Mouse (Mus musculus): ENCODE measurements around the gene Ank. TPM values are rescaled to one million over a fixed set of nuclear protein-coding genes. Genes with fewer than 3 reads are reported as not detected.

Gene Ank
- polyA plus RNA-seq (2014; fragmentation: Nextera tagmentation; extraction: Ambion mirVana) = 15.0 and 15.9 TPM in 2 replicates

- Histone ChIP-seq H3K27ac (replicated peaks; ENCODE audit: low read depth, low read length) (peak within 1 kb of the TSS; percentile 97), H3K36me3 (ENCODE audit: control insufficient read depth, insufficient read depth, low read length) (no peaks in the 10 kb centered on the region), H3K4me1 (ENCODE audit: control insufficient read depth, insufficient read depth, low read length) (peaks cover 21% of the 10 kb centered on the region), H3K9me3 (ENCODE audit: control insufficient read depth, low read length) (no peaks in the 10 kb centered on the region), H3K4me2 (ENCODE audit: low read length) (peak within 1 kb of the TSS; percentile 62), H3K9ac (replicated peaks; ENCODE audit: low read length) (peak within 1 kb of the TSS; percentile 97), H3K4me3 (replicated peaks; ENCODE audit: low read depth, low read length) (peak within 1 kb of the TSS; percentile 86), H3K27me3 (ENCODE audit: control insufficient read depth, insufficient read depth, low read length) (no peaks in the 10 kb centered on the region)
- DNase-seq = peak; percentile 94
- ATAC-seq (ENCODE audit: low FRiP score, low TSS enrichment) = peak; percentile 91
- under 1% methylated on average over 117 of the region's 120 CpGs for whole genome bisulfite sequencing
These were observed at the start of gene Ank for GRCm38 (mm10) chr15:27466131-27467080. Gene Ank (plus strand): TSS chr15:27466677.

GRCm38 (mm10) chr15:27418566-27419331 is 47.7 kb upstream of the Ank start:
- H3K4me3 ChIP-seq (replicated peaks; ENCODE audit: low read depth, low read length) = no peak overlapping the region
- ATAC-seq (ENCODE audit: low FRiP score, low TSS enrichment) = no peak
- WGBS = 91% methylated on average over 3 of the region's 3 CpGs
- no peak for DNase-seq
- H3K4me1 ChIP-seq (ENCODE audit: control insufficient read depth, insufficient read depth, low read length) = no peaks in the 10 kb centered on the region
- H3K36me3 ChIP-seq (ENCODE audit: control insufficient read depth, insufficient read depth, low read length) = no peaks in the 10 kb centered on the region
- H3K4me2 ChIP-seq (ENCODE audit: low read length) = no peak overlapping the region
- no peaks in the 10 kb centered on the region for H3K9me3 ChIP-seq (ENCODE audit: control insufficient read depth, low read length)
- H3K9ac ChIP-seq (replicated peaks; ENCODE audit: low read length) = no peak overlapping the region
- no peak overlapping the region for H3K27ac ChIP-seq (replicated peaks; ENCODE audit: low read depth, low read length)
- no peaks in the 10 kb centered on the region for H3K27me3 ChIP-seq (ENCODE audit: control insufficient read depth, insufficient read depth, low read length)

DNA sequence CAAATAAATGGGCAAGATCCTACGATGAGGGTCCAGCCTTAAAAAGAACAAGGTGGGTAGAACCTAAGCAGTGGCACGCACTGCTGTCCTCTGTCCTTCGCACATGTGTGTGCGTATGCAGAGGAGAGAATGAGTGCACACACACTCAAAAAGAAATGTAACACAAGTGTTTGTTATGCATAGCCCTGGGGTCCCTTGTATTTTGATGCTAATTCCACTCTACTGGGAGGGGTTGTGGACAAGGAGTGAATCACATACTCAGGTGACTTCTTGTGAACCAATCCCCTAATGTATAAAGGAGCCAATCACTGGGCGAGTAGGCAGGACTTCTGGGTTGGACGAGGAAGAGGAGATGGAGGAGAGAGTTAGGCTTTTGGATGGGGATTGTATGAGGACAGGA is 44.9 kb upstream of the Ank start:
- no peak overlapping the region for H3K4me2 ChIP-seq (ENCODE audit: low read length)
- H3K9ac ChIP-seq (replicated peaks; ENCODE audit: low read length) = no peak overlapping the region
- H3K27ac ChIP-seq (replicated peaks; ENCODE audit: low read depth, low read length) = no peak overlapping the region
- no peaks in the 10 kb centered on the region for H3K4me1 ChIP-seq (ENCODE audit: control insufficient read depth, insufficient read depth, low read length)
- no peaks in the 10 kb centered on the region for H3K36me3 ChIP-seq (ENCODE audit: control insufficient read depth, insufficient read depth, low read length)
- no peaks in the 10 kb centered on the region for H3K27me3 ChIP-seq (ENCODE audit: control insufficient read depth, insufficient read depth, low read length)
- ATAC-seq (ENCODE audit: low FRiP score, low TSS enrichment) = no peak
- WGBS = 87% methylated on average over 6 of the region's 6 CpGs
- DNase-seq = no peak
- H3K4me3 ChIP-seq (replicated peaks; ENCODE audit: low read depth, low read length) = no peak overlapping the region
- H3K9me3 ChIP-seq (ENCODE audit: control insufficient read depth, low read length) = no peaks in the 10 kb centered on the region

- H3K4me1 ChIP-seq (ENCODE audit: control insufficient read depth, insufficient read depth, low read length) = no peaks in the 10 kb centered on the region
- no peaks in the 10 kb centered on the region for H3K36me3 ChIP-seq (ENCODE audit: control insufficient read depth, insufficient read depth, low read length)
- no peaks in the 10 kb centered on the region for H3K27me3 ChIP-seq (ENCODE audit: control insufficient read depth, insufficient read depth, low read length)
- no peaks in the 10 kb centered on the region for H3K9me3 ChIP-seq (ENCODE audit: control insufficient read depth, low read length)
- H3K9ac ChIP-seq (replicated peaks; ENCODE audit: low read length) = no peak overlapping the region
- no peak for DNase-seq
- no peak overlapping the region for H3K4me2 ChIP-seq (ENCODE audit: low read length)
- no peak overlapping the region for H3K27ac ChIP-seq (replicated peaks; ENCODE audit: low read depth, low read length)
- WGBS = 80% methylated on average over 3 of the region's 3 CpGs
- H3K4me3 ChIP-seq (replicated peaks; ENCODE audit: low read depth, low read length) = no peak overlapping the region
- no peak for ATAC-seq (ENCODE audit: low FRiP score, low TSS enrichment)
These were observed 38.9 kb upstream of the Ank start for GRCm38 (mm10) chr15:27427581-27427980.

- no peak overlapping the region for H3K4me3 ChIP-seq (replicated peaks; ENCODE audit: low read depth, low read length)
- no peaks in the 10 kb centered on the region for H3K4me1 ChIP-seq (ENCODE audit: control insufficient read depth, insufficient read depth, low read length)
- ATAC-seq (ENCODE audit: low FRiP score, low TSS enrichment) (no peak), DNase-seq (no peak)
- H3K9ac ChIP-seq (replicated peaks; ENCODE audit: low read length) = no peak overlapping the region
- WGBS = 81% methylated on average over 1 of the region's 1 CpGs
- H3K27me3 ChIP-seq (ENCODE audit: control insufficient read depth, insufficient read depth, low read length) = no peaks in the 10 kb centered on the region
- no peak overlapping the region for H3K27ac ChIP-seq (replicated peaks; ENCODE audit: low read depth, low read length)
- H3K36me3 ChIP-seq (ENCODE audit: control insufficient read depth, insufficient read depth, low read length) = no peaks in the 10 kb centered on the region
- H3K9me3 ChIP-seq (ENCODE audit: control insufficient read depth, low read length) = no peaks in the 10 kb centered on the region
- no peak overlapping the region for H3K4me2 ChIP-seq (ENCODE audit: low read length)
These were observed 36.2 kb upstream of the Ank start for GRCm38 (mm10) chr15:27430241-27430640.

GRCm38 (mm10) chr15:27432851-27433615 is 33.4 kb upstream of the Ank start:
- H3K4me1 ChIP-seq (ENCODE audit: control insufficient read depth, insufficient read depth, low read length) = no peaks in the 10 kb centered on the region
- no peak overlapping the region for H3K9ac ChIP-seq (replicated peaks; ENCODE audit: low read length)
- H3K4me2 ChIP-seq (ENCODE audit: low read length) = no peak overlapping the region
- ATAC-seq (ENCODE audit: low FRiP score, low TSS enrichment) = no peak
- H3K36me3 ChIP-seq (ENCODE audit: control insufficient read depth, insufficient read depth, low read length) = no peaks in the 10 kb centered on the region
- H3K27me3 ChIP-seq (ENCODE audit: control insufficient read depth, insufficient read depth, low read length) = no peaks in the 10 kb centered on the region
- no peak overlapping the region for H3K27ac ChIP-seq (replicated peaks; ENCODE audit: low read depth, low read length)
- H3K4me3 ChIP-seq (replicated peaks; ENCODE audit: low read depth, low read length) = no peak overlapping the region
- no peak for DNase-seq
- H3K9me3 ChIP-seq (ENCODE audit: control insufficient read depth, low read length) = no peaks in the 10 kb centered on the region
- 80% methylated on average over 4 of the region's 4 CpGs for WGBS

DNA sequence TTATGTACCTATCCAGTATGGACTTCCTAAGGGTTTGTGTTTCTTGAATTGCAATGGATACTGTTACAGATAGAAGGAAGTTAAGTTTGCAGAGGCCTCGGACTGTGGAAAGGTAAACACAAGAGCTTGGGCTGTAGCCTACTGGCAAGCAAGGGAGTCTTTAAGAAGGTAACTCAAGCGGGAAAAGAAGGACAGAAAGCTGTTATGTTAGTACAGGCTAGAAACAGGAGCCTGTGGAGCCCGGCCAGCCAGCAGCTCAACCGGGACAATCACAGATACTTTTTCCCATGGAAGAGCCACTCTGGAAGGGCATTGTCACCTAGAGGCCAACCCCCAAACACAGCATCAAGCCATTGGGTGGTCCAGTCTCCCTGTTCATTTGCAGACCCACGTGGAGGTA is 31.1 kb upstream of the Ank start:
- Histone ChIP-seq H3K9me3 (ENCODE audit: control insufficient read depth, low read length) (no peaks in the 10 kb centered on the region), H3K4me1 (ENCODE audit: control insufficient read depth, insufficient read depth, low read length) (no peaks in the 10 kb centered on the region), H3K36me3 (ENCODE audit: control insufficient read depth, insufficient read depth, low read length) (no peaks in the 10 kb centered on the region), H3K4me2 (ENCODE audit: low read length) (no peak overlapping the region), H3K27me3 (ENCODE audit: control insufficient read depth, insufficient read depth, low read length) (no peaks in the 10 kb centered on the region), H3K27ac (replicated peaks; ENCODE audit: low read depth, low read length) (no peak overlapping the region), H3K9ac (replicated peaks; ENCODE audit: low read length) (no peak overlapping the region), H3K4me3 (replicated peaks; ENCODE audit: low read depth, low read length) (no peak overlapping the region)
- ATAC-seq (ENCODE audit: low FRiP score, low TSS enrichment) (no peak), DNase-seq (no peak)
- 90% methylated on average over 5 of the region's 5 CpGs for WGBS

GRCm38 (mm10) chr15:27436194-27436593 is 30.3 kb upstream of the Ank start:
- Histone ChIP-seq H3K4me1 (ENCODE audit: control insufficient read depth, insufficient read depth, low read length) (no peaks in the 10 kb centered on the region), H3K4me2 (ENCODE audit: low read length) (no peak overlapping the region), H3K4me3 (replicated peaks; ENCODE audit: low read depth, low read length) (no peak overlapping the region), H3K36me3 (ENCODE audit: control insufficient read depth, insufficient read depth, low read length) (no peaks in the 10 kb centered on the region), H3K27ac (replicated peaks; ENCODE audit: low read depth, low read length) (no peak overlapping the region), H3K9ac (replicated peaks; ENCODE audit: low read length) (no peak overlapping the region), H3K27me3 (ENCODE audit: control insufficient read depth, insufficient read depth, low read length) (no peaks in the 10 kb centered on the region), H3K9me3 (ENCODE audit: control insufficient read depth, low read length) (no peaks in the 10 kb centered on the region)
- ATAC-seq (ENCODE audit: low FRiP score, low TSS enrichment) (no peak), DNase-seq (no peak)
- WGBS = 86% methylated on average over 4 of the region's 4 CpGs
